Mouse (Mus musculus) MEL-GATA-1-ER (cell line): Measurements from ENCODE around the gene Aurkb.

Source experiments
- DNase-seq: peaks from one replicate; pipeline ENCODE4 v3.0.0-alpha.2; 2012; ENCODE audit warnings: low read depth; ENCODE audit errors: extremely low read depth

Aurkb gene

GRCm38 (mm10) chr11:69036486-69037230 lies 8.8 kb upstream of the Aurkb start:
- no peak for DNase-seq

GRCm38 (mm10) chr11:69037231-69038061 lies 8.0 kb upstream of the Aurkb start:
- peak; percentile 78 for DNase-seq

GRCm38 (mm10) chr11:69038173-69038572 lies 7.3 kb upstream of the Aurkb start:
- no peak for DNase-seq

GRCm38 (mm10) chr11:69046395-69046774 lies 938 bp downstream of the Aurkb start:
- DNase-seq: peak; percentile 11

GRCm38 (mm10) chr11:69047592-69047991 lies 2.1 kb downstream of the Aurkb start:
- DNase-seq: no peak

- no peak for DNase-seq
Measured at GRCm38 (mm10) chr11:69048151-69048550, 2.7 kb downstream of the Aurkb start.

GRCm38 (mm10) chr11:69050748-69051147 lies 5.3 kb downstream of the Aurkb start:
- DNase-seq: no peak

GRCm38 (mm10) chr11:69051771-69052170 lies 6.3 kb downstream of the Aurkb start:
- no peak for DNase-seq

- DNase-seq: no peak
Measured at GRCm38 (mm10) chr11:69052824-69053421, 7.5 kb downstream of the Aurkb start.

GRCm38 (mm10) chr11:69053848-69054247 lies 8.4 kb downstream of the Aurkb start:
- DNase-seq: no peak

GRCm38 (mm10) chr11:69058265-69058664 lies 12.8 kb downstream of the Aurkb start:
- DNase-seq: no peak

- no peak for DNase-seq
Measured at GRCm38 (mm10) chr11:69058729-69059356, 13.4 kb downstream of the Aurkb start.

- peak; percentile 97 for DNase-seq
Measured at GRCm38 (mm10) chr11:69059357-69059974, 14.0 kb downstream of the Aurkb start, which contains the start of gene Borcs6. Gene Borcs6, plus strand, starts transcription at chr11:69059717.

GRCm38 (mm10) chr11:69059975-69060411 lies 14.5 kb downstream of the Aurkb start:
- peak; percentile 21 for DNase-seq

- DNase-seq: peak; percentile 71
Measured at GRCm38 (mm10) chr11:69060448-69061254, 15.2 kb downstream of the Aurkb start.

GRCm38 (mm10) chr11:69061255-69061912 lies 15.9 kb downstream of the Aurkb start:
- peak; percentile 27 for DNase-seq

GRCm38 (mm10) chr11:69062194-69062760 lies 16.8 kb downstream of the Aurkb start:
- DNase-seq: no peak

- peak; percentile 91 for DNase-seq
Measured at GRCm38 (mm10) chr11:69062761-69063224, 17.3 kb downstream of the Aurkb start.
